Mouse (Mus musculus) lung, embryonic 15.5 days (tissue): ENCODE measurements around the gene Trim52. TPM values are rescaled to one million over a fixed set of nuclear protein-coding genes. Genes with fewer than 3 reads are reported as not detected.
A peak's percentile ranks its signal among the peaks of the same experiment; 100 is the strongest.
"Not testable (repeated sequence)": the region's sequence is repeated elsewhere in the genome, so short reads cannot be mapped to it uniquely, and the experiment has no call there.

Experiments used
- ATAC-seq: fragments of 200-750 bp; cut with Nextera tagmentation; 2 replicates; pipeline ENCODE4 v1.8.0; 2017; ENCODE audit warnings: moderate number of reproducible peaks, borderline replicate concordance; ENCODE audit not compliant: low FRiP score, low TSS enrichment; ENCODE audit errors: extremely low read depth
- H3K27ac ChIP-seq: fragments of 300-500 bp; sonication (generic); 2 replicates; pipeline ENCODE4 v1.5.1; 2015; ENCODE audit warnings: moderate library complexity, mild to moderate bottlenecking, inconsistent platforms
- H3K27me3 ChIP-seq: fragments of 300-500 bp; sonication (generic); 2 replicates; pipeline ENCODE4 v1.6.1; 2015; ENCODE audit warnings: inconsistent platforms
- H3K36me3 ChIP-seq: fragments of 300-500 bp; sonication (generic); 2 replicates; pipeline ENCODE4 v1.6.1; 2015; ENCODE audit warnings: inconsistent platforms
- H3K4me1 ChIP-seq: fragments of 300-500 bp; sonication (generic); 2 replicates; pipeline ENCODE4 v1.6.1; 2015; ENCODE audit warnings: inconsistent platforms
- H3K4me2 ChIP-seq: fragments of 300-500 bp; sonication (generic); 2 replicates; pipeline ENCODE4 v1.6.1; 2015; ENCODE audit warnings: inconsistent platforms, mild to moderate bottlenecking, moderate library complexity
- H3K4me3 ChIP-seq: fragments of 300-500 bp; sonication (generic); 2 replicates; pipeline ENCODE4 v1.5.1; 2015; ENCODE audit warnings: mild to moderate bottlenecking, inconsistent platforms
- H3K9ac ChIP-seq: fragments of 300-500 bp; sonication (generic); 2 replicates; pipeline ENCODE4 v1.6.1; 2015; ENCODE audit warnings: inconsistent platforms
- H3K9me3 ChIP-seq: fragments of 300-500 bp; sonication (generic); 2 replicates; pipeline ENCODE4 v1.6.1; 2016; ENCODE audit warnings: inconsistent platforms
- WGBS: fragments of 180-500 bp; shearing (Covaris S2); methylation state at CpG from one replicate; pipeline ENCODE4 v1.1.7; 2015; 5-methylcytosine and 5-hydroxymethylcytosine counted together
- polyA plus RNA-seq: library from polyadenylated mRNA; unstranded; fragments of >200 nt; fragmentation: Nextera tagmentation; extraction: Ambion mirVana; gene quantifications from 2 replicates; pipeline ENCODE4 v1.2.1, GENCODE M21; 2015

Gene Trim52
- polyA plus RNA-seq, 1 experiment from 2014 or later: not detected

DNA sequence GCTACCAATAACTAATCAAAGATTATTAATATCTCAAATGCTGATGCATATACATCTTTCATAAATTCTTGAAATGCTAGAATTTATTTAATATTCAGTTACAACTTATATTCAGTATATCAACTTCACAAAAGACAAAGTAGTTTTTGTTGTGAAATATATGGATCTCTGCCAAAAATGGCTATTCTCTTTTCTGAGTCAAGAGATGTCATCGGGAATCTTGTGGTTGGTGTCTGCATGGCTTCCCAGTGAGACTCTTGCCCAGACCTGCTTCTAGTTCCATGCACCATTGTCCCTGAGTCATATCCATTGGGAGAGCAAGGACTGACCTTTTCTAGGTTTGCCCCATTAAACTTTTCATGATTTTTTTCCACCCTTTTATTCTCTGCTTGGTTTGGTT, 50.5 kb downstream of the Trim52 start:
- Histone ChIP-seq H3K9me3 (no peaks in the 10 kb centered on the region), H3K4me2 (no peak overlapping the region), H3K4me1 (no peaks in the 10 kb centered on the region; the same call in 1 of the 2 replicates), H3K27me3 (no peaks in the 10 kb centered on the region), H3K27ac (no peak overlapping the region), H3K36me3 (no peaks in the 10 kb centered on the region), H3K9ac (no peak overlapping the region), H3K4me3 (no peak overlapping the region)
- ATAC-seq: no peak
- 45% methylated on average over 1 of the region's 1 CpGs for WGBS

DNA sequence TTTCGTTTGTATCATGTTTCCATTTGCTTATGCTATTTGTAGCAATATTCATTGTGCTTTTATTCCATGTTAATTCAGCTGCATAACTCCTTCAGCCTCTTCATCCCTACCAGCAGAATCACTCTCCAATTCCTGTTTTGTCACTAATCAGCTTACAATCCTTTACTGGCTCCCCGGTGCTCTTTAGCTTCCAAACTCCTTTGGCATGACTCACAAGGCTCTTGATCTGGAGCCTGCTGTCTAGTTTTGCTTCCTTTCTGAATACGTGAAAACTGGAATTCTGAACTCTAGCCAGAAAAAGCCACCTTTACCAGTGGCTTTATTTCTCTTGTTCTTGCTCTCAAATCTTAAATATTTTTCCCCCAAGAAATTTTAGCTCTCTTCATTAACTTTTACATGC, 56.3 kb downstream of the Trim52 start:
- Histone ChIP-seq H3K4me3 (no peak overlapping the region), H3K9ac (no peak overlapping the region), H3K27me3 (no peaks in the 10 kb centered on the region), H3K27ac (no peak overlapping the region), H3K4me2 (no peak overlapping the region), H3K9me3 (no peaks in the 10 kb centered on the region), H3K36me3 (no peaks in the 10 kb centered on the region), H3K4me1 (no peaks in the 10 kb centered on the region)
- 36% methylated on average over 3 of the region's 3 CpGs for WGBS
- no peak for ATAC-seq

DNA sequence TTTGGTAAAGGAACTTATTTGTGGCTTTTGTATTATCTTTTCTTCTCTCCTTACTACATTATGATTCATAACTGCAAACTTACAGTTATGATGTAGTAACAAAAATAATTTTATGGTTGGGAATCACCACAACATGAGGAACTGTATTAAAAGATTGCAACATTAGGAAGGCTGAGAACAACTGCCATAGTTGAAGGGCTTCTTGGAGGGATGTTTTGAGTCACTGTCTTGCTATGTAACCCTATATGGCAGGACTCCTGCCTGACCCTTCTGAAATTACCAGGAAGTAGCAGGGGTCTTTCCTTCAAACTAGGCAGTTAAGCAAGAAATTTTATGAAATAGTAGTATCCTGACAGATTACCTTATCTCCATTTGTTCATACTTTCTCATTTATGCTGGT, 57.2 kb downstream of the Trim52 start:
- Histone ChIP-seq H3K4me2 (no peak overlapping the region), H3K9me3 (no peaks in the 10 kb centered on the region), H3K27ac (no peak overlapping the region), H3K4me3 (no peak overlapping the region), H3K36me3 (no peaks in the 10 kb centered on the region), H3K4me1 (no peaks in the 10 kb centered on the region), H3K27me3 (no peaks in the 10 kb centered on the region), H3K9ac (no peak overlapping the region)
- ATAC-seq: no peak

DNA sequence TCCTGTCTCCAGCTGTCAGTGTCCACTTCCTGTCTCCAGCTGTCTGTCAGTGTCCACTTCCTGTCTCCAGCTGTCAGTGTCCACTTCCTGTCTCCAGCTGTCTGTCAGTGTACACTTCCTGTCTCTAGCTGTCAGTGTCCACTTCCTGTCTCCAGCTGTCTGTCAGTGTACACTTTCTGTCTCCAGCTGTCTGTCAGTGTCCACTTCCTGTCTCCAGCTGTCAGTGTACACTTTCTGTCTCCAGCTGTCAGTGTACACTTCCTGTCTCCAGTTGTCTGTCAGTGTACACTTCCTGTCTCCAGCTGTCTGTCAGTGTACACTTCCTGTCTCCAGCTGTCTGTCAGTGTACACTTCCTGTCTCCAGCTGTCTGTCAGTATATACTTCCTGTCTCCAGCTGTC, 57.9 kb downstream of the Trim52 start:
- not testable (repeated sequence) for H3K36me3 ChIP-seq

DNA sequence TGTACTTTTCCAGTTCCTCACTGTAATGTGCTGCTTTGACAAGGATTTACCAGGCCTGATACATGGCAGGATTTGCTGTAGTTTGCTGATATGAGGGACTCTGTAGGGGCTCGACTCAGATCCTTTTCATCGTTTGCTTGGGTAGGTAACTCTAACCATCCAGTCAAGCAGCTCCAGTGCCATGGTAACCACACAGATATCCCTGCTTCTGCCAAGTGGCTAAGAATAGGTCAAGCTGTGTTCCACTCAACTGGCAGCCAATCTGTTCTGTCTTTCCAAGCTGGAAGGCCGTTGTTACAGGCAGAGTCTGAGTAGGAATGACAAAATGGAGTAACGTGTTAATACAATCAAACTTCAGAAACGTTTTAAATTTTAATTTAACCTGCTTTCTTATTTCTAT, 70.9 kb downstream of the Trim52 start:
- no peak for ATAC-seq
- 0 out of 2 replicates have a peak, but pooled peaks cover 3% of the 10 kb centered on the region for H3K4me1 ChIP-seq
- H3K9ac ChIP-seq: no peak overlapping the region
- H3K27ac ChIP-seq: no peak overlapping the region
- H3K4me3 ChIP-seq: no peak overlapping the region
- H3K36me3 ChIP-seq: no peaks in the 10 kb centered on the region
- WGBS: 58% methylated on average over 5 of the region's 5 CpGs
- no peak overlapping the region for H3K4me2 ChIP-seq
- H3K9me3 ChIP-seq: no peaks in the 10 kb centered on the region
- H3K27me3 ChIP-seq: no peaks in the 10 kb centered on the region

More for the DNA sequence above, 57.9 kb downstream of the Trim52 start:
- peak overlapping the region; percentile 10; the same call in 1 of the 2 replicates for H3K27ac ChIP-seq
- not testable (repeated sequence) for H3K9me3 ChIP-seq, H3K4me1 ChIP-seq, ATAC-seq, H3K27me3 ChIP-seq, H3K4me3 ChIP-seq, H3K9ac ChIP-seq, H3K4me2 ChIP-seq

- Histone ChIP-seq H3K9me3 (no peaks in the 10 kb centered on the region), H3K4me2 (no peak overlapping the region), H3K27ac (no peak overlapping the region), H3K4me3 (no peak overlapping the region), H3K9ac (no peak overlapping the region), H3K4me1 (0 out of 2 replicates have a peak, but pooled peaks cover 3% of the 10 kb centered on the region), H3K36me3 (no peaks in the 10 kb centered on the region), H3K27me3 (no peaks in the 10 kb centered on the region)
- no peak for ATAC-seq
- WGBS: 61% methylated on average over 4 of the region's 4 CpGs
Observed at GRCm38 (mm10) chr14:106178245-106178644, 72.2 kb downstream of the Trim52 start.

- no peak overlapping the region for H3K4me2 ChIP-seq
- no peaks in the 10 kb centered on the region for H3K36me3 ChIP-seq
- H3K9ac ChIP-seq: no peak overlapping the region
- H3K27ac ChIP-seq: no peak overlapping the region
- 0 out of 2 replicates have a peak, but pooled peaks cover 3% of the 10 kb centered on the region for H3K4me1 ChIP-seq
- ATAC-seq: peak; percentile 35; the same call in 1 of the 2 replicates
- no peaks in the 10 kb centered on the region for H3K27me3 ChIP-seq
- no peak overlapping the region for H3K4me3 ChIP-seq
- no peaks in the 10 kb centered on the region for H3K9me3 ChIP-seq
- 27% methylated on average over 8 of the region's 8 CpGs for WGBS
Observed at GRCm38 (mm10) chr14:106179102-106179727, 73.2 kb downstream of the Trim52 start.

- Histone ChIP-seq H3K9ac (no peak overlapping the region), H3K9me3 (no peaks in the 10 kb centered on the region), H3K27me3 (no peaks in the 10 kb centered on the region), H3K4me3 (no peak overlapping the region), H3K27ac (no peak overlapping the region), H3K4me2 (no peak overlapping the region), H3K36me3 (no peaks in the 10 kb centered on the region), H3K4me1 (0 out of 2 replicates have a peak, but pooled peaks cover 3% of the 10 kb centered on the region)
- ATAC-seq: no peak
- WGBS: 51% methylated on average over 2 of the region's 2 CpGs
Observed at GRCm38 (mm10) chr14:106179728-106180125, 73.7 kb downstream of the Trim52 start.

GRCm38 (mm10) chr14:106180616-106181015, 74.6 kb downstream of the Trim52 start:
- Histone ChIP-seq H3K4me2 (no peak overlapping the region), H3K9me3 (no peaks in the 10 kb centered on the region)

DNA sequence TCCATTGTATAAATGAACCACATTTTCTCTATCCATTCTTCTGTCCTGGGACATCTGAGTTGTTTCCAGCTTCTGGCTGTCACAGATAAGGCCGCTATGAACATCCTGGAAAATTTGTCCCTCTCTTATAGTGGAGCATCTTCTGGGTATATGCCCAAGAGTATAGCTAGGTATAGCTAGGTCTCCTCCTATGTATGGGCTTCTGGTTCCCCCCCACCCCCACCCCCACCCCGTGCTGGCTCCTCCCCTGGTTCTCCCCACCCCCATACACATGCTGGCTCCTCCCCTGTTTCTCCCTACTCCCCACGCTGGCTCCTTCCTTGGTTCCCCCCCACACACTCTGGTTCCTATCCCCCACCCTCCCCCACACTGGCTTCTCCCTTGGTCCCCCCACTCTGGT, 78.0 kb downstream of the Trim52 start:
- no peak overlapping the region for H3K4me2 ChIP-seq
- no peak for ATAC-seq
- 81% methylated on average over 3 of the region's 3 CpGs for WGBS
- no peaks in the 10 kb centered on the region for H3K27me3 ChIP-seq
- no peaks in the 10 kb centered on the region for H3K9me3 ChIP-seq
- H3K36me3 ChIP-seq: no peaks in the 10 kb centered on the region
- no peak overlapping the region for H3K27ac ChIP-seq
- no peak overlapping the region for H3K4me3 ChIP-seq
- 0 out of 2 replicates have a peak, but pooled peaks cover 2% of the 10 kb centered on the region for H3K4me1 ChIP-seq
- no peak overlapping the region for H3K9ac ChIP-seq

More at GRCm38 (mm10) chr14:106180616-106181015, 74.6 kb downstream of the Trim52 start:
- Histone ChIP-seq H3K4me3 (no peak overlapping the region), H3K36me3 (no peaks in the 10 kb centered on the region), H3K4me1 (0 out of 2 replicates have a peak, but pooled peaks cover 3% of the 10 kb centered on the region), H3K27me3 (no peaks in the 10 kb centered on the region), H3K9ac (no peak overlapping the region), H3K27ac (no peak overlapping the region)
- no peak for ATAC-seq
